Mouse (Mus musculus) adrenal gland, postnatal 4 days (tissue): ENCODE measurements at regions not wholly inside any gene's neighbourhood (a gene's known extent, or its start where the extent isn't known, plus 50 kb on each side); places are given as distances from the start of the nearest gene placed in this dataset.

Experiments
- DNase-seq, 2 experiments: peaks; one replicate each; pipeline ENCODE4 v3.0.0; 2021 to 2022; ENCODE audit warnings: low spot score in 2 of 2, mixed read lengths in 2 of 2

GRCm38 (mm10) chr13:37686109-37686508, 92.1 kb upstream of the Rreb1 start:
- no peak for DNase-seq

- no peak for DNase-seq
These were observed 88.9 kb upstream of the Rreb1 start for GRCm38 (mm10) chr13:37689127-37689777.

DNA sequence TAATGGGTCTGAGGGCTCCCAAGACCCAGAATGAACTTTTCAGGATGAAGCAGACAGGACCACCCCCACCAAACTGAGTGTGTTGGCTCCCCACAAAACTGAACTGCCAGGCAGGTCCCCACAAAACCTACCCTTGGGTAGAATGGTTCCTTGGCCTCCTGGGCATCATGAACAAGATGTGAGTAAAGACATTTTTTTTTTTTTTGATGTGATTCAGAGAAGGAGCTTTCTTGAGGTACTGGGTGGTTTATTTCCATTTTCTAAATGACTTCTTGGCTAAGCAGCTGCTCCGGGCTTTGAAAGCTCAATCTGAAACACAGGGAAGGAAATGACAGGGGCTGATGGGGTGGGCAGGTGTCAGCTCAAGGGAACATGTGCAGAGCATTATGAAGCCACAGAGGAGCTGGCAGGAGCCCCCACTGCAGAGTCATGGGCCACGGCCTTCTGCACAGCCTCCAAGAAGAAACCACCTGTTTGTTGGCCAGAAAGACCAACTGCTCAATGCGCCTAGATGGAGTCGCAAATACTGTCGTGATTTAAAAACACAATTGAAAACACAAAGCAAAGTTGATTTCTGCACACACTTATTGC, 86.2 kb upstream of the Rreb1 start:
- no peak for DNase-seq

- DNase-seq, result no peak
These were observed 84.6 kb upstream of the Rreb1 start for GRCm38 (mm10) chr13:37693617-37694016.

DNA sequence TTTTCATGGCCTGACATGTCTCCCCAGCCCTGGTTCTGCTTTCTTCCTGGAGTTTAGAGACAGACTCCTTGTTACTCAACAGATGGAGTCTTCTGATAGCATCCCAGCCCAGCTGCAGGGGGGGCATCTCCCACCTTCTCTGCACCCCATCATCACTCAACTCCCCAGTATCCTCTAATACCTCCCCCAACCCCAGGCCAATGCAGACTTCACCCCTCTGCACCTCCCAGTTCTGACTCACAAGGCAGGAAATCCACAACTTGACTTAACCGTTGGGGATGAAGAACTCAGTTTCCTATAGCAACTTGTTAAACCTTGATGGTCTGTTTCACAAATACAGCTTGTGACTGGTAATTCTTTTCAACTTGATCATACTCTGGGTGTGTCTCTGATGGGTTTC, 73.7 kb upstream of the Rreb1 start:
- DNase-seq, result no peak

- DNase-seq, result no peak
These were observed 72.7 kb upstream of the Rreb1 start for GRCm38 (mm10) chr13:37705482-37705881.

- no peak for DNase-seq
These were observed 67.3 kb upstream of the Rreb1 start for GRCm38 (mm10) chr13:37710913-37711312.

DNA sequence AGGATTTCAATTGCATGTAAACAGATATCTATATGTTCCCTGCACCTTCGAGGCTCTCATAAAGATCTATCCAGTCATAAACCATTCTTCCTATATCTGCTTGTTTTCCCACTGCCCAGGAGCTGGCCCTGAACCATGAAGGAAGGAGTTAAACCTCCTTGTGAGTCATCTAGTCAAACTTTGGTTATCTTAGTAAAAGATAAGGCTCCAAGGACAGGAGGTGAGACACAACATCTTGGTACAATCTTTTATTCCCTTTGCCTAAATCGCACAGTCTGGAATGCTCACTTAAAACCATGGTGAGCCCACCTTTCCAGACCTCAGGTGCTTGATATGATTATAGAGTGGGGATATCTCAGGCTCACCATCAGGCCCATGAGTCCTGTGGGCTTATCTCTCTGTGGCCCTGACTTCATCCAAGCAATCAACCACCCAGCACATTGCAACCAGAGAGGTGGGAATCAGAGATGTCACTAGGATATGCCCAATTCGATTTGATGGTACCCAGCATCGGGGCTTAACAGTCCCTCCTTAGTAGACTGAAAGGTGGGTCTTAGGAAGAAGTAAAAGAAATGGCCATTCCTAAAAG, 65.2 kb upstream of the Rreb1 start:
- DNase-seq, result no peak

DNA sequence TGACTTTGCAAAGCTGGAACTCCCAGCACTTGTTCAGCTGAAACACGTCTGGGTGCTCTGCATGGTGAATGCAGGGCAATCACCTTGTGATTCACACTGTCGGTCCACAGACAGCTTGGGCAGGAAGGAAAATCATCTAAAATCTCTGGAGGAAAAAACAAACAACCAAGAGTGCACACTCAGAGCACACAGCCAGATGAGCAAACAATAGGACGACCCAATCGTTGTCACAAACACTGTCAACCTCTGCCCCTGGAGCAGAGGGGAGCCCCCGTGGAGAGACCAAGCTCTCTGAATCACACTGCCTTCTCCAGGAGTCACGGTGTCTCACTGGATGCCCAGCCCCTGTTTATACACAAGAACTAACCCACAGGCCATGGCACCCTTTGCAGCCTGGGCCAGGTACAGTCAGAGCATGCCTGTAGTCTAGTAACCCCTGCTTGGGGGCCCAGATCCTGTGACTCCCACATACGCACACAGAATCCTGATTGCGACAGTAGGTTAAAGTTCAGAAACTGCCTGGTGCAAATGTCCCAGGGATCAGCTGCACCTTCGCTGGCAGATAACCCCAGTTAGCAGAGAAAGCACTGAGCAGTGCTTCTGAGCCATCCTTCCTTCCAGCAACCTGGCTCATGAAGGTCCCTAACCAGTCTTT, 63.0 kb upstream of the Rreb1 start:
- no peak for DNase-seq

DNA sequence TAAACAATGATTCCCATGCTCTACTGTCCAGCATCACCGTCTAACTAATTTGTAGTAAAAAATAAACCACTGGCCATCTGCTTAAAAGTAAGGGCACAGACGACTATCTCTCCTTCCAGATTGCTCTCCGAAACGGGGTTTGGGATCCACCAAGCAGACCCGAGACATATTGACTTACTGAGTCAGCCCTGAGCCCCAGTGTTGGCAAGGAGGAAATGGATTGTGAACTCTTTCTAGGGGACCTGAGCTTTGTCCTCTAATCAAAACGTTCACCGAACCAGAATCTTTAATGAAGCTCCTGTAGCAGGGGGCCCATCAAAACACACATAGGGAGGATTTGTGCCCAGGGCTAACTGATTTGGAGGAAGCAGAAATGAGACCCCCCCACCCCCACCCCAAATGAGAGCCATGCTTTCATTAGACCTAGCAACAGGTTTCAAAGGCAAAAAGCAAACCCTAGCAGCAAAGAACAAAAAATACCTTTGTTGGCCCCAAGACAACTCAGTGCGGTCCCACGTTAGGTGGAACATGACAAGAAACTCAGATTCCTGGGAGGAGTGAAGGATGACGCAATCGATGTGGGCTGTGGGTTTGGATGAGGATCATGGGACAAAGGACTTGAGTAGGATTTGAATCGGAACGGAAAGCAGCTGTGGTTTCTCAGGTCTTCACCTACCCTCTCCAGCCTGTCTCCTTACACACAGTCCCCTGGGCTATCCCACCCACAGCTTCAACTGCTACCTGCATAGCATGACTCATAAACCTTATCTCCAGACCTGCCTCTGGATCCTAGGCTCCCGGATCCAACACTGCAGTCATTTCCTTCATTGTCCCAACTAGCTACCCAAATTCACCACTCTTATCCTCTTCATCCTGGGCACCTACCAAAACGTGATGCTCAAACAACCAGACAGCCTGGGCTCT, 62.2 kb upstream of the Rreb1 start:
- DNase-seq, result no peak

GRCm38 (mm10) chr13:37717793-37718192, 60.4 kb upstream of the Rreb1 start:
- DNase-seq, result no peak

- DNase-seq, result no peak
These were observed 59.8 kb upstream of the Rreb1 start for GRCm38 (mm10) chr13:37718364-37718763.
